Mouse (Mus musculus): ENCODE measurements around the gene Zmynd11. TPM values are rescaled to one million over a fixed set of nuclear protein-coding genes. Genes with fewer than 3 reads are reported as not detected.
A peak's percentile ranks its signal among the peaks of the same experiment; 100 is the strongest.

Zmynd11 gene
- polyA plus RNA-seq, 1 experiment from 2014 or later: 135 TPM

- H3K27me3 ChIP-seq (replicated peaks; ENCODE audit: control insufficient read depth, insufficient read depth, low read length): no peaks in the 10 kb centered on the region
- peaks cover 48% of the 10 kb centered on the region for H3K36me3 ChIP-seq (ENCODE audit: control insufficient read depth, insufficient read depth, low read length)
- no peak overlapping the region for H3K27ac ChIP-seq (replicated peaks; ENCODE audit: low read depth, low read length)
- no peaks in the 10 kb centered on the region for H3K4me1 ChIP-seq (ENCODE audit: control insufficient read depth, insufficient read depth, low read length)
- 88% methylated on average over 1 of the region's 1 CpGs for WGBS
- H3K4me2 ChIP-seq (ENCODE audit: low read depth, low read length): no peak overlapping the region
- H3K4me3 ChIP-seq (ENCODE audit: low read depth, low read length): no peak overlapping the region
- H3K9me3 ChIP-seq (ENCODE audit: control insufficient read depth, low read length): no peaks in the 10 kb centered on the region
- no peak overlapping the region for H3K9ac ChIP-seq (ENCODE audit: low read depth, low read length)
- ATAC-seq (ENCODE audit: low read depth): no peak
- no peak for DNase-seq (ENCODE audit: low spot score)
Observed at GRCm38 (mm10) chr13:9663593-9663992, 101.5 kb downstream of the Zmynd11 start.

- DNase-seq (ENCODE audit: low spot score): no peak
- no peak overlapping the region for H3K9ac ChIP-seq (ENCODE audit: low read depth, low read length)
- no peak for ATAC-seq (ENCODE audit: low read depth)
- no peaks in the 10 kb centered on the region for H3K4me1 ChIP-seq (ENCODE audit: control insufficient read depth, insufficient read depth, low read length)
- no peaks in the 10 kb centered on the region for H3K27me3 ChIP-seq (replicated peaks; ENCODE audit: control insufficient read depth, insufficient read depth, low read length)
- H3K4me3 ChIP-seq (ENCODE audit: low read depth, low read length): no peak overlapping the region
- no peak overlapping the region for H3K27ac ChIP-seq (replicated peaks; ENCODE audit: low read depth, low read length)
- 49% methylated on average over 1 of the region's 1 CpGs for WGBS
- H3K4me2 ChIP-seq (ENCODE audit: low read depth, low read length): no peak overlapping the region
- H3K9me3 ChIP-seq (ENCODE audit: control insufficient read depth, low read length): no peaks in the 10 kb centered on the region
- H3K36me3 ChIP-seq (ENCODE audit: control insufficient read depth, insufficient read depth, low read length): peaks cover 61% of the 10 kb centered on the region
Observed at GRCm38 (mm10) chr13:9660711-9661110, 104.4 kb downstream of the Zmynd11 start.

GRCm38 (mm10) chr13:9656613-9657012 lies 108.5 kb downstream of the Zmynd11 start:
- H3K36me3 ChIP-seq (ENCODE audit: control insufficient read depth, insufficient read depth, low read length): peaks cover 35% of the 10 kb centered on the region
- H3K4me2 ChIP-seq (ENCODE audit: low read depth, low read length): no peak overlapping the region
- H3K4me1 ChIP-seq (ENCODE audit: control insufficient read depth, insufficient read depth, low read length): no peaks in the 10 kb centered on the region
- H3K27ac ChIP-seq (replicated peaks; ENCODE audit: low read depth, low read length): no peak overlapping the region
- DNase-seq (ENCODE audit: low spot score): no peak
- no peak overlapping the region for H3K4me3 ChIP-seq (ENCODE audit: low read depth, low read length)
- H3K27me3 ChIP-seq (replicated peaks; ENCODE audit: control insufficient read depth, insufficient read depth, low read length): no peaks in the 10 kb centered on the region
- ATAC-seq (ENCODE audit: low read depth): no peak
- no peak overlapping the region for H3K9ac ChIP-seq (ENCODE audit: low read depth, low read length)
- WGBS: 87% methylated on average over 6 of the region's 6 CpGs
- H3K9me3 ChIP-seq (ENCODE audit: control insufficient read depth, low read length): no peaks in the 10 kb centered on the region

GRCm38 (mm10) chr13:9653018-9653417 lies 112.1 kb downstream of the Zmynd11 start:
- 78% methylated on average over 3 of the region's 3 CpGs for WGBS
- DNase-seq (ENCODE audit: low spot score): no peak

GRCm38 (mm10) chr13:9650580-9650979 lies 114.5 kb downstream of the Zmynd11 start:
- Histone ChIP-seq H3K9me3 (ENCODE audit: control insufficient read depth, low read length) (no peaks in the 10 kb centered on the region), H3K27me3 (replicated peaks; ENCODE audit: control insufficient read depth, insufficient read depth, low read length) (no peaks in the 10 kb centered on the region), H3K4me3 (ENCODE audit: low read depth, low read length) (no peak overlapping the region), H3K4me2 (ENCODE audit: low read depth, low read length) (no peak overlapping the region), H3K36me3 (ENCODE audit: control insufficient read depth, insufficient read depth, low read length) (peaks cover 6% of the 10 kb centered on the region; the same call in 1 of the 2 replicates), H3K9ac (ENCODE audit: low read depth, low read length) (no peak overlapping the region), H3K27ac (replicated peaks; ENCODE audit: low read depth, low read length) (no peak overlapping the region), H3K4me1 (ENCODE audit: control insufficient read depth, insufficient read depth, low read length) (no peaks in the 10 kb centered on the region)
- DNase-seq (ENCODE audit: low spot score): no peak
- no peak for ATAC-seq (ENCODE audit: low read depth)

More at GRCm38 (mm10) chr13:9653018-9653417, 112.1 kb downstream of the Zmynd11 start:
- Histone ChIP-seq H3K4me1 (ENCODE audit: control insufficient read depth, insufficient read depth, low read length) (no peaks in the 10 kb centered on the region), H3K9me3 (ENCODE audit: control insufficient read depth, low read length) (no peaks in the 10 kb centered on the region), H3K27ac (replicated peaks; ENCODE audit: low read depth, low read length) (no peak overlapping the region), H3K4me2 (ENCODE audit: low read depth, low read length) (no peak overlapping the region), H3K27me3 (replicated peaks; ENCODE audit: control insufficient read depth, insufficient read depth, low read length) (no peaks in the 10 kb centered on the region), H3K36me3 (ENCODE audit: control insufficient read depth, insufficient read depth, low read length) (peaks cover 12% of the 10 kb centered on the region; the same call in 1 of the 2 replicates), H3K9ac (ENCODE audit: low read depth, low read length) (no peak overlapping the region), H3K4me3 (ENCODE audit: low read depth, low read length) (no peak overlapping the region)
- ATAC-seq (ENCODE audit: low read depth): no peak

- no peaks in the 10 kb centered on the region for H3K9me3 ChIP-seq (ENCODE audit: control insufficient read depth, low read length)
- no peak overlapping the region for H3K27ac ChIP-seq (replicated peaks; ENCODE audit: low read depth, low read length)
- no peaks in the 10 kb centered on the region for H3K27me3 ChIP-seq (replicated peaks; ENCODE audit: control insufficient read depth, insufficient read depth, low read length)
- H3K36me3 ChIP-seq (ENCODE audit: control insufficient read depth, insufficient read depth, low read length): peaks cover 9% of the 10 kb centered on the region; the same call in 1 of the 2 replicates
- H3K9ac ChIP-seq (ENCODE audit: low read depth, low read length): no peak overlapping the region
- no peak overlapping the region for H3K4me3 ChIP-seq (ENCODE audit: low read depth, low read length)
- ATAC-seq (ENCODE audit: low read depth) (no peak), DNase-seq (ENCODE audit: low spot score) (no peak)
- H3K4me2 ChIP-seq (ENCODE audit: low read depth, low read length): no peak overlapping the region
- WGBS: 89% methylated on average over 1 of the region's 1 CpGs
- no peaks in the 10 kb centered on the region for H3K4me1 ChIP-seq (ENCODE audit: control insufficient read depth, insufficient read depth, low read length)
Observed at GRCm38 (mm10) chr13:9649894-9650293, 115.2 kb downstream of the Zmynd11 start.

GRCm38 (mm10) chr13:9648716-9649115 lies 116.4 kb downstream of the Zmynd11 start:
- Histone ChIP-seq H3K27me3 (replicated peaks; ENCODE audit: control insufficient read depth, insufficient read depth, low read length) (no peaks in the 10 kb centered on the region), H3K4me3 (ENCODE audit: low read depth, low read length) (no peak overlapping the region), H3K4me1 (ENCODE audit: control insufficient read depth, insufficient read depth, low read length) (no peaks in the 10 kb centered on the region), H3K4me2 (ENCODE audit: low read depth, low read length) (no peak overlapping the region), H3K9ac (ENCODE audit: low read depth, low read length) (no peak overlapping the region), H3K9me3 (ENCODE audit: control insufficient read depth, low read length) (no peaks in the 10 kb centered on the region), H3K27ac (replicated peaks; ENCODE audit: low read depth, low read length) (no peak overlapping the region), H3K36me3 (ENCODE audit: control insufficient read depth, insufficient read depth, low read length) (peaks cover 9% of the 10 kb centered on the region; the same call in 1 of the 2 replicates)
- ATAC-seq (ENCODE audit: low read depth): no peak
- no peak for DNase-seq (ENCODE audit: low spot score)
- WGBS: 94% methylated on average over 13 of the region's 13 CpGs

GRCm38 (mm10) chr13:9637949-9638348 lies 127.2 kb downstream of the Zmynd11 start:
- H3K27me3 ChIP-seq (replicated peaks; ENCODE audit: control insufficient read depth, insufficient read depth, low read length): no peaks in the 10 kb centered on the region
- no peak overlapping the region for H3K4me3 ChIP-seq (ENCODE audit: low read depth, low read length)
- H3K4me1 ChIP-seq (ENCODE audit: control insufficient read depth, insufficient read depth, low read length): no peaks in the 10 kb centered on the region
- H3K36me3 ChIP-seq (ENCODE audit: control insufficient read depth, insufficient read depth, low read length): peaks cover 5% of the 10 kb centered on the region; the same call in 1 of the 2 replicates
- DNase-seq (ENCODE audit: low spot score): no peak
- no peak overlapping the region for H3K9ac ChIP-seq (ENCODE audit: low read depth, low read length)
- no peaks in the 10 kb centered on the region for H3K9me3 ChIP-seq (ENCODE audit: control insufficient read depth, low read length)
- H3K4me2 ChIP-seq (ENCODE audit: low read depth, low read length): no peak overlapping the region
- ATAC-seq (ENCODE audit: low read depth): no peak
- WGBS: 65% methylated on average over 3 of the region's 3 CpGs
- H3K27ac ChIP-seq (replicated peaks; ENCODE audit: low read depth, low read length): no peak overlapping the region

GRCm38 (mm10) chr13:9636505-9636904 lies 128.6 kb downstream of the Zmynd11 start:
- Histone ChIP-seq H3K27me3 (replicated peaks; ENCODE audit: control insufficient read depth, insufficient read depth, low read length) (no peaks in the 10 kb centered on the region), H3K36me3 (ENCODE audit: control insufficient read depth, insufficient read depth, low read length) (peaks cover 5% of the 10 kb centered on the region; the same call in 1 of the 2 replicates), H3K9me3 (ENCODE audit: control insufficient read depth, low read length) (no peaks in the 10 kb centered on the region), H3K4me1 (ENCODE audit: control insufficient read depth, insufficient read depth, low read length) (no peaks in the 10 kb centered on the region), H3K27ac (replicated peaks; ENCODE audit: low read depth, low read length) (no peak overlapping the region), H3K9ac (ENCODE audit: low read depth, low read length) (no peak overlapping the region), H3K4me2 (ENCODE audit: low read depth, low read length) (no peak overlapping the region), H3K4me3 (ENCODE audit: low read depth, low read length) (no peak overlapping the region)
- DNase-seq (ENCODE audit: low spot score) (peak; percentile 24), ATAC-seq (ENCODE audit: low read depth) (peak; percentile 33; the same call in 1 of the 2 replicates)
- 53% methylated on average over 4 of the region's 4 CpGs for WGBS
